In the genomic region with DNA sequence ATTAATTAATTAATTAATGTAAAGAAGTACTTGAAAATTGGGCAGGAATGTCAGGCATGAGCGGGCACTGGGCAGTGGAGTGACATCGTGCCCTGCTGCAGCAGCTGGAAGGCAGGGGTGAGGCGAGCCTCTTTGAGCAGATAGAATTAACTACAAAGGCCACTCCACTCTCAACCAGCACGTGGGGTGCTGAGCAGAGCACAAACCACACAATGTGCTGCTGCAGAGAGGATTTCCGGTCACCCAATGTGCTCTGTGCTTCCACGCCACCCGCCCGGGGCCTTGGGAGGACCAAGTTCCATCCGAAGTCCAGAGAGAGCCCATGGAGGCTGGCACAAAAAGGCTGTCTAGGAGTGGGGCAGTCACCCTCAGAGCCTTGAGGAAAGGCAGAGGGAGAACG, we compare ENCODE assay signal across 11 mouse cellular contexts. TPM values are rescaled to one million over a fixed set of nuclear protein-coding genes. Genes with fewer than 3 reads are reported as not detected.
DNase-seq lines count a peak whose midpoint lies in the region; ATAC-seq lines count a peak whose summit lies in the region.
"Had no signal": no experiment of that assay in that cellular context is flagged by ENCODE, and none has a peak within 500 bp of the region (broad histone marks: within the 10 kb centered on the region; RNA-seq: fewer than 3 reads in every experiment).

No protein-coding gene starts in this region.

- peaks cover 71% of the 10 kb centered on the region for H3K4me1 ChIP-seq in heart, embryonic 12.5 days (replicated peaks)
- peaks cover 19% of the 10 kb centered on the region for H3K4me1 ChIP-seq in midbrain, embryonic 12.5 days

- no peak overlapping the region for H3K4me2 ChIP-seq in heart, embryonic 12.5 days
- H3K4me2 ChIP-seq in midbrain, embryonic 12.5 days (replicated peaks): no peak overlapping the region

- no peak overlapping the region for H3K4me3 ChIP-seq in heart, embryonic 12.5 days
- no peak overlapping the region for H3K4me3 ChIP-seq in midbrain, embryonic 12.5 days
- H3K4me3 ChIP-seq: megakaryocyte, embryonic 14.5 days had no signal

- H3K27ac ChIP-seq in heart, embryonic 12.5 days (ENCODE audit: poor library complexity, severe bottlenecking): peak overlapping the region; percentile 68; the same call in 1 of the 2 replicates
- 0 out of 2 replicates have a peak overlapping the region, but pooled peaks have one; percentile 20 for H3K27ac ChIP-seq in midbrain, embryonic 12.5 days (replicated peaks)

- ATAC-seq in heart, embryonic 12.5 days (ENCODE audit: insufficient number of reproducible peaks, low FRiP score): no peak
- ATAC-seq in granulocyte monocyte progenitor cell, adult 5-6 weeks (replicated peaks; ENCODE audit: poor library complexity, severe bottlenecking): peak; percentile 84
- ATAC-seq in midbrain, embryonic 12.5 days (ENCODE audit: low FRiP score, low read depth): no peak

- peak overlapping the region; percentile 40 for H3K9ac ChIP-seq in heart, embryonic 12.5 days
- no peak overlapping the region for H3K9ac ChIP-seq in midbrain, embryonic 12.5 days (replicated peaks)

- WGBS in heart, embryonic 12.5 days: 53% methylated on average over 10 of the region's 10 CpGs
- WGBS in midbrain, embryonic 12.5 days: 46% methylated on average over 10 of the region's 10 CpGs

- 0 out of 2 replicates have a peak, but pooled peaks cover 8% of the 10 kb centered on the region for H3K36me3 ChIP-seq in heart, embryonic 12.5 days
- H3K36me3 ChIP-seq in midbrain, embryonic 12.5 days: no peaks in the 10 kb centered on the region

- H3K9me3 ChIP-seq in heart, embryonic 12.5 days (replicated peaks): no peaks in the 10 kb centered on the region
- H3K9me3 ChIP-seq in midbrain, embryonic 12.5 days: no peaks in the 10 kb centered on the region

- DNase-seq in heart, adult 8-10 months (ENCODE audit: low spot score): no peak
- peak; percentile 65 to 91 for DNase-seq in kidney, postnatal 25 days
- no peak for DNase-seq in cerebellum, postnatal 25 days
- DNase-seq in adrenal gland, adult 18-20 months (ENCODE audit: low spot score in 2 of 2): no peak
- DNase-seq in cerebellum, adult 9-11 months: no peak
- DNase-seq: cerebellum, postnatal 36 days; thymus, adult 2 months had no signal

- H3K27me3 ChIP-seq in heart, embryonic 12.5 days (replicated peaks): no peaks in the 10 kb centered on the region
- peaks cover 9% of the 10 kb centered on the region for H3K27me3 ChIP-seq in midbrain, embryonic 12.5 days

RNA-seq across cellular contexts. Expression of gene Col4a2, which starts 29.4 kb away (rescaled TPM):
- 117 and 129 TPM in 2 replicates for polyA plus RNA-seq in heart, embryonic 12.5 days (2016; fragmentation: Nextera tagmentation; extraction: Ambion mirVana)
- total RNA-seq in heart, adult 8-10 months (2022): 100 to 1,000 TPM in 3 of 4 experiments, 10 to 100 TPM in 1; 93.1 to 141 (median 113) TPM
- 0.04 and 0.52 TPM in 2 replicates for total RNA-seq in granulocyte monocyte progenitor cell, adult 5-6 weeks (2014; fragmentation: Nextera tagmentation)
- total RNA-seq in granulocyte monocyte progenitor cell, adult 5-6 weeks (2017): 0.26 TPM in 1 of 2 replicates, not detected in the other
- polyA plus RNA-seq in midbrain, embryonic 12.5 days (2016; fragmentation: Nextera tagmentation; extraction: Ambion mirVana): 73.3 and 82.0 TPM in 2 replicates
- 100 to 1,000 TPM; 131 to 150 TPM for total RNA-seq in adrenal gland, adult 18-20 months (2021)

RNA-seq across cellular contexts. Expression of gene Col4a1, which starts 29.4 kb away (rescaled TPM):
- 240 and 249 TPM in 2 replicates for polyA plus RNA-seq in heart, embryonic 12.5 days (2016; fragmentation: Nextera tagmentation; extraction: Ambion mirVana)
- 100 to 1,000 TPM; 136 to 221 (median 183) TPM for total RNA-seq in heart, adult 8-10 months (2022)
- total RNA-seq in granulocyte monocyte progenitor cell, adult 5-6 weeks (2014; fragmentation: Nextera tagmentation): not detected in 2 replicates
- total RNA-seq in granulocyte monocyte progenitor cell, adult 5-6 weeks (2017): 0.22 and 0.67 TPM in 2 replicates
- 147 and 176 TPM in 2 replicates for polyA plus RNA-seq in midbrain, embryonic 12.5 days (2016; fragmentation: Nextera tagmentation; extraction: Ambion mirVana)
- 100 to 1,000 TPM; 250 to 364 TPM for total RNA-seq in adrenal gland, adult 18-20 months (2021)

Comparison
In these comparisons a context has a peak if more than half of its experiments do, and no peak if none do; other contexts are left out.
1. DNase-seq: peak in kidney, postnatal 25 days (2 of 2); none in heart, adult 8-10 months (single experiment), cerebellum, postnatal 25 days (0 of 2), adrenal gland, adult 18-20 months (0 of 2) and cerebellum, adult 9-11 months (single experiment).
2. RNA of gene Col4a2, which starts 29.4 kb away (total RNA-seq): 131 to 150 TPM in adrenal gland, adult 18-20 months and 93.1 to 141 TPM in heart, adult 8-10 months; 0.04 to 0.52 TPM in granulocyte monocyte progenitor cell, adult 5-6 weeks; every median in the first group is over 10 times any median in the second.
3. RNA of gene Col4a1, which starts 29.4 kb away (total RNA-seq): 250 to 364 TPM in adrenal gland, adult 18-20 months and 136 to 221 TPM in heart, adult 8-10 months; 0.22 to 0.67 TPM in granulocyte monocyte progenitor cell, adult 5-6 weeks; every median in the first group is over 10 times any median in the second.